Mouse (Mus musculus): ENCODE data around the gene Hacd1.
A peak's percentile ranks its signal among the peaks of the same experiment; 100 is the strongest.
"Not testable (repeated sequence)": the region's sequence is repeated elsewhere in the genome, so short reads cannot be mapped to it uniquely, and the experiment has no call there.

The Hacd1 gene

GRCm38 (mm10) chr2:14055566-14056331 lies at the start of gene Hacd1:
TSS of gene Hacd1 (minus strand) at chr2:14056135.
- peak; percentile 78 to 80 for DNase-seq (ENCODE audit: low spot score in 2 of 2)

GRCm38 (mm10) chr2:14103924-14104323 lies 48.0 kb upstream of the Hacd1 start:
- no peak for DNase-seq (ENCODE audit: low spot score in 2 of 2)

- no peak for DNase-seq (ENCODE audit: low spot score in 2 of 2)
Measured at GRCm38 (mm10) chr2:14102603-14103002, 46.7 kb upstream of the Hacd1 start.

- no peak for DNase-seq (ENCODE audit: low spot score in 2 of 2)
Measured at GRCm38 (mm10) chr2:14100533-14100932, 44.6 kb upstream of the Hacd1 start.

GRCm38 (mm10) chr2:14078527-14078926 lies 22.6 kb upstream of the Hacd1 start:
- DNase-seq (ENCODE audit: low spot score in 2 of 2): not testable (repeated sequence)

- no peak for DNase-seq (ENCODE audit: low spot score in 2 of 2)
Measured at GRCm38 (mm10) chr2:14074221-14074901, 18.4 kb upstream of the Hacd1 start.

- peak; percentile 84 to 85 for DNase-seq (ENCODE audit: low spot score in 2 of 2)
Measured at GRCm38 (mm10) chr2:14073362-14074220, 17.7 kb upstream of the Hacd1 start, which contains the start of gene Stam. TSS of gene Stam (plus strand) at chr2:14074098.

GRCm38 (mm10) chr2:14073008-14073361 lies 17.1 kb upstream of the Hacd1 start:
- DNase-seq (ENCODE audit: low spot score in 2 of 2): no peak

GRCm38 (mm10) chr2:14070466-14070865 lies 14.5 kb upstream of the Hacd1 start:
- DNase-seq (ENCODE audit: low spot score in 2 of 2): no peak

GRCm38 (mm10) chr2:14069027-14069426 lies 13.1 kb upstream of the Hacd1 start:
- no peak for DNase-seq (ENCODE audit: low spot score in 2 of 2)

GRCm38 (mm10) chr2:14065704-14066650 lies 10.0 kb upstream of the Hacd1 start:
- DNase-seq (ENCODE audit: low spot score in 2 of 2): no peak

- DNase-seq (ENCODE audit: low spot score in 2 of 2): peak in 1 of 2 experiments; percentile 49
Measured at GRCm38 (mm10) chr2:14055168-14055565, 768 bp downstream of the Hacd1 start.

GRCm38 (mm10) chr2:14054716-14055115 lies 1.2 kb downstream of the Hacd1 start:
- no peak for DNase-seq (ENCODE audit: low spot score in 2 of 2)

- DNase-seq (ENCODE audit: low spot score in 2 of 2): no peak
Measured at GRCm38 (mm10) chr2:14054163-14054562, 1.8 kb downstream of the Hacd1 start.

- no peak for DNase-seq (ENCODE audit: low spot score in 2 of 2)
Measured at GRCm38 (mm10) chr2:14053618-14054017, 2.3 kb downstream of the Hacd1 start.

GRCm38 (mm10) chr2:14048808-14049207 lies 7.1 kb downstream of the Hacd1 start:
- no peak for DNase-seq (ENCODE audit: low spot score in 2 of 2)

GRCm38 (mm10) chr2:14048381-14048780 lies 7.6 kb downstream of the Hacd1 start:
- DNase-seq (ENCODE audit: low spot score in 2 of 2): peak in 1 of 2 experiments; percentile 51

- no peak for DNase-seq (ENCODE audit: low spot score in 2 of 2)
Measured at GRCm38 (mm10) chr2:14043577-14044170, 12.3 kb downstream of the Hacd1 start.

GRCm38 (mm10) chr2:14043011-14043410 lies 12.9 kb downstream of the Hacd1 start:
- DNase-seq (ENCODE audit: low spot score in 2 of 2): no peak

GRCm38 (mm10) chr2:14041249-14041648 lies 14.7 kb downstream of the Hacd1 start:
- no peak for DNase-seq (ENCODE audit: low spot score in 2 of 2)

GRCm38 (mm10) chr2:14019228-14019627 lies 36.7 kb downstream of the Hacd1 start:
- no peak for DNase-seq (ENCODE audit: low spot score in 2 of 2)
